Mouse (Mus musculus) lung, postnatal 10 days (tissue): ENCODE data around the gene Apol9b.
A peak's percentile ranks its signal among the peaks of the same experiment; 100 is the strongest.

ENCODE experiments used
- DNase-seq: peaks from one replicate; pipeline ENCODE4 v3.0.0; 2021

Apol9b gene

GRCm38 (mm10) chr15:77782449-77783014, 53.7 kb downstream of the Apol9b start:
- peak; percentile 54 for DNase-seq

GRCm38 (mm10) chr15:77784039-77784824, 55.4 kb downstream of the Apol9b start:
- no peak for DNase-seq

- DNase-seq, result no peak
Measured at GRCm38 (mm10) chr15:77785807-77786206, 57.0 kb downstream of the Apol9b start.
